Comparison of ENCODE assay signal across 11 mouse cellular contexts in genomic region chr3:90085281-90085680, GRCm38 (mm10). TPM values are rescaled to one million over a fixed set of nuclear protein-coding genes. Genes with fewer than 3 reads are reported as not detected.
DNase-seq lines count a peak whose midpoint lies in the region; ATAC-seq and TF ChIP-seq lines count a peak whose summit lies in the region.
"Had no signal": no experiment of that assay in that cellular context is flagged by ENCODE, and none has a peak within 500 bp of the region (broad histone marks: within the 10 kb centered on the region; RNA-seq: fewer than 3 reads in every experiment).

No protein-coding gene starts in this region.

- H3K4me3 ChIP-seq in left cerebral cortex, adult 2 months, result no peak overlapping the region
- H3K4me3 ChIP-seq in brown adipose tissue, adult 24 weeks (ENCODE audit: insufficient read depth, low read depth, low read length), result peak overlapping the region; percentile 1; the same call in 1 of the 2 replicates
- no peak overlapping the region for H3K4me3 ChIP-seq in olfactory bulb, adult 2 months (ENCODE audit: insufficient read depth, low read depth, low read length)
- H3K4me3 ChIP-seq in hindbrain, embryonic 11.5 days (ENCODE audit: low read depth, low read length), result no peak overlapping the region

- peaks cover 24% of the 10 kb centered on the region for H3K4me1 ChIP-seq in brown adipose tissue, adult 24 weeks (ENCODE audit: control insufficient read depth, insufficient read depth, insufficient read length, low read length)
- H3K4me1 ChIP-seq in olfactory bulb, adult 2 months (ENCODE audit: control insufficient read depth, insufficient read depth, low read length), result peaks cover 25% of the 10 kb centered on the region
- peaks cover 2% of the 10 kb centered on the region; the same call in 1 of the 2 replicates for H3K4me1 ChIP-seq in hindbrain, embryonic 11.5 days (replicated peaks; ENCODE audit: control insufficient read depth, insufficient read depth, low read length)

- 68% methylated on average over 6 of the region's 6 CpGs for WGBS in olfactory bulb, adult 2 months
- WGBS in hindbrain, embryonic 11.5 days, result 88% methylated on average over 6 of the region's 6 CpGs

- no peak overlapping the region for H3K4me2 ChIP-seq in hindbrain, embryonic 11.5 days (replicated peaks; ENCODE audit: low read depth, low read length)

- peak overlapping the region; percentile 83 for H3K27ac ChIP-seq in left cerebral cortex, adult 2 months
- H3K27ac ChIP-seq in brown adipose tissue, adult 24 weeks (replicated peaks; ENCODE audit: low read depth, low read length), result peak overlapping the region; percentile 46
- H3K27ac ChIP-seq in olfactory bulb, adult 2 months (ENCODE audit: insufficient read depth, low read depth, low read length), result peak overlapping the region; percentile 76
- no peak overlapping the region for H3K27ac ChIP-seq in hindbrain, embryonic 11.5 days (ENCODE audit: low read depth, low read length)

- no peaks in the 10 kb centered on the region for H3K27me3 ChIP-seq in hindbrain, embryonic 11.5 days (ENCODE audit: control insufficient read depth, insufficient read depth, low read length)

- no peak for ATAC-seq in hindbrain, embryonic 11.5 days (ENCODE audit: low FRiP score)

- H3K9me3 ChIP-seq in hindbrain, embryonic 11.5 days (ENCODE audit: control insufficient read depth, low read length), result no peaks in the 10 kb centered on the region

- no peak for TF ChIP-seq POLR2A in olfactory bulb, adult 2 months (IDR thresholded peaks at IDR 0.05; ENCODE audit: insufficient read depth, low read depth, low read length)

- intact Hi-C loops in left cerebral cortex, adult 2 months (cut with DNase I), result no loop called here
- intact Hi-C loops in left cerebral cortex, postnatal 36 days (cut with DNase I), result no loop called here
- intact Hi-C loops in heart, postnatal 10 days (cut with DNase I), result no loop called here

- TF ChIP-seq CTCF in left cerebral cortex, adult 2 months (IDR thresholded peaks at IDR 0.05), result peak; percentile 11; the same call in 1 of the 2 replicates
- no peak for TF ChIP-seq CTCF in olfactory bulb, adult 2 months (IDR thresholded peaks at IDR 0.05; ENCODE audit: insufficient read depth, low read depth, low read length)

- H3K36me3 ChIP-seq in hindbrain, embryonic 11.5 days (ENCODE audit: control insufficient read depth, insufficient read depth, low read length), result peaks cover 6% of the 10 kb centered on the region; the same call in 1 of the 2 replicates

- DNase-seq in left cerebral cortex, adult 2 months (ENCODE audit: extremely low spot score in 1 of 2, low spot score in 2 of 2), result no peak
- DNase-seq in left cerebral cortex, postnatal 36 days (ENCODE audit: low spot score in 2 of 2), result no peak
- peak; percentile 12 to 27 for DNase-seq in heart, postnatal 10 days
- DNase-seq in hindbrain, embryonic 11.5 days (ENCODE audit: low spot score), result no peak
- DNase-seq in right cerebral cortex, adult 2 months (ENCODE audit: low spot score in 2 of 2), result no peak
- DNase-seq: cerebellum, adult 18-20 months; kidney, postnatal 14 days; left cerebral cortex, postnatal 4 days; right cerebral cortex, postnatal 14 days had no signal

- H3K9ac ChIP-seq in hindbrain, embryonic 11.5 days (ENCODE audit: low read depth, low read length), result no peak overlapping the region

RNA-seq across cellular contexts. Expression of gene Tpm3, which starts 12.8 kb away (rescaled TPM):
- 100 to 1,000 TPM; 182 to 193 TPM for total RNA-seq in left cerebral cortex, adult 2 months (2021)
- 100 to 1,000 TPM; 178 to 184 TPM for total RNA-seq in left cerebral cortex, postnatal 36 days (2021)
- 96.4 and 103 TPM in 2 replicates for polyA plus RNA-seq in brown adipose tissue, adult 24 weeks (2012; ENCODE audit: insufficient read depth, insufficient read length, missing spikeins)
- total RNA-seq in heart, postnatal 10 days (2021), result 100 to 1,000 TPM; 103 to 108 TPM
- polyA plus RNA-seq in olfactory bulb, adult 2 months (2012; ENCODE audit: insufficient read depth, insufficient read length, low replicate concordance, missing spikeins), result 441 TPM in 1 of 2 replicates, not detected in the other
- 558 and 580 TPM in 2 replicates for polyA plus RNA-seq in hindbrain, embryonic 11.5 days (2014; fragmentation: Nextera tagmentation; extraction: Ambion mirVana)

RNA-seq across cellular contexts. Expression of gene Nup210l, which starts 18.7 kb away (rescaled TPM):
- under 1 TPM; 0.36 to 0.42 TPM for total RNA-seq in left cerebral cortex, adult 2 months (2021)
- total RNA-seq in left cerebral cortex, postnatal 36 days (2021), result under 1 TPM; 0.32 to 0.43 TPM
- 0.20 TPM in 1 of 2 replicates, not detected in the other for polyA plus RNA-seq in brown adipose tissue, adult 24 weeks (2012; ENCODE audit: insufficient read depth, insufficient read length, missing spikeins)
- under 1 TPM; 0.10 to 0.12 TPM for total RNA-seq in heart, postnatal 10 days (2021)
- not detected in 2 replicates for polyA plus RNA-seq in olfactory bulb, adult 2 months (2012; ENCODE audit: insufficient read depth, insufficient read length, low replicate concordance, missing spikeins)
- polyA plus RNA-seq in hindbrain, embryonic 11.5 days (2014; fragmentation: Nextera tagmentation; extraction: Ambion mirVana), result 0.32 and 0.66 TPM in 2 replicates

RNA-seq across cellular contexts. Expression of gene Ubap2l, which starts 32.9 kb away (rescaled TPM):
- 100 to 1,000 TPM; 180 to 197 TPM for total RNA-seq in left cerebral cortex, adult 2 months (2021)
- total RNA-seq in left cerebral cortex, postnatal 36 days (2021), result 100 to 1,000 TPM; 165 to 202 TPM
- polyA plus RNA-seq in brown adipose tissue, adult 24 weeks (2012; ENCODE audit: insufficient read depth, insufficient read length, missing spikeins), result 43.1 and 61.4 TPM in 2 replicates
- total RNA-seq in heart, postnatal 10 days (2021), result 100 to 1,000 TPM; 143 to 150 TPM
- 263 TPM in 1 of 2 replicates, not detected in the other for polyA plus RNA-seq in olfactory bulb, adult 2 months (2012; ENCODE audit: insufficient read depth, insufficient read length, low replicate concordance, missing spikeins)
- 203 and 230 TPM in 2 replicates for polyA plus RNA-seq in hindbrain, embryonic 11.5 days (2014; fragmentation: Nextera tagmentation; extraction: Ambion mirVana)

RNA-seq across cellular contexts. Expression of gene 4933434E20Rik, which starts 33.8 kb away (rescaled TPM):
- 10 to 100 TPM; 95.2 to 98.7 TPM for total RNA-seq in left cerebral cortex, adult 2 months (2021)
- total RNA-seq in left cerebral cortex, postnatal 36 days (2021), result 10 to 100 TPM; 91.4 to 93.6 TPM
- polyA plus RNA-seq in brown adipose tissue, adult 24 weeks (2012; ENCODE audit: insufficient read depth, insufficient read length, missing spikeins), result 62.5 and 63.0 TPM in 2 replicates
- 10 to 100 TPM; 56.2 to 63.2 TPM for total RNA-seq in heart, postnatal 10 days (2021)
- polyA plus RNA-seq in olfactory bulb, adult 2 months (2012; ENCODE audit: insufficient read depth, insufficient read length, low replicate concordance, missing spikeins), result not detected in 2 replicates
- 223 and 230 TPM in 2 replicates for polyA plus RNA-seq in hindbrain, embryonic 11.5 days (2014; fragmentation: Nextera tagmentation; extraction: Ambion mirVana)

Comparison
In these comparisons a context has a peak if more than half of its experiments do, and no peak if none do; other contexts are left out.
1. DNase-seq: peak in heart, postnatal 10 days (2 of 2); none in left cerebral cortex, adult 2 months (0 of 2), left cerebral cortex, postnatal 36 days (0 of 2), hindbrain, embryonic 11.5 days (single experiment) and right cerebral cortex, adult 2 months (0 of 2).